Mouse (Mus musculus) skeletal muscle tissue, postnatal 0 days (tissue): ENCODE data around the gene Xpo4. TPM values are rescaled to one million over a fixed set of nuclear protein-coding genes. Genes with fewer than 3 reads are reported as not detected.

Experiments
- polyA plus RNA-seq: library from polyadenylated mRNA; unstranded; fragments of >200 nt; fragmentation: Nextera tagmentation; extraction: Ambion mirVana; gene quantifications from 2 replicates; pipeline ENCODE4 v1.2.1, GENCODE M21; 2015

The Xpo4 gene
- 6.7 and 6.8 TPM in 2 replicates for polyA plus RNA-seq

DNA sequence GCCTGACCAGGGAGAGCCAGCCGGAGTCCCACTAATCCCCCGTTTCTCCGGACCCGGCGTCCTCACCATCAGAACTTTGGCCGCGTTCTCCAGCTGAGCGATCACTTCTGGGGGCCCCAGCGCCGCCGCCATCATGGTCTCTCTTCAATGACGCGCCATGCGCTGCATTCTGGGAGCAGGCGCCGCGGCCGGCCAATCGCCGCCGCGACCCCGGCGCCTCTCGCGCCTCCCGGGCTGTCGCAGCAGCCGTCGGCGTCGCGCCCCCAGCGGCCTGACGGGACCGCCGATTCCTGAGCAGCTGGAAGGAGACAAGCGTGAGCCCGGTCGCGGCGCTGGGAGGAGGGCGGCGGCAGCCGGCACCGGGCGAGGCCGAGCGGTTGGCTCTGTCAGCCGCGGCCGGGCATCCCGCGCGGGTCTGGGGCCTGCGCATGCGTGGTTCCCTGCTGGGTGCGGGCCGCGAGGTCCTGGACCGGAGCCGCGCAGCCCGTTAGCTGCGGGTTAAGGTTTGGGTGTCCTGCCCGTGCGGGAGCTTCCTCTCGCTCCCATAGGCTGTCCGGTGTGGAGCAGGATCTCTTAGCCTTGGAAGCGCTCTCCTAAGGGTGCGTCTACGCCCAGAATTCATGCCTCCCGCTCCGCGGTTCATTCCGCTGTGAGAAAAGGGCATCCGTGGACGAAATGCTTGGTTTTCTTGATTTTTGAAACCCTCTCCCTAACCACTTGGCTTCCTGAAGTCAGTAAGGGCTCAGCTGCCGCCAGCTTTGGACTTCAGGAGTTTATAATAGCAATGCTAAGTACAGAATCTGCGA, at the start of gene Xpo4:
Gene Xpo4 (minus strand): TSS at position 609 of the 806 bp plus-strand sequence.

DNA sequence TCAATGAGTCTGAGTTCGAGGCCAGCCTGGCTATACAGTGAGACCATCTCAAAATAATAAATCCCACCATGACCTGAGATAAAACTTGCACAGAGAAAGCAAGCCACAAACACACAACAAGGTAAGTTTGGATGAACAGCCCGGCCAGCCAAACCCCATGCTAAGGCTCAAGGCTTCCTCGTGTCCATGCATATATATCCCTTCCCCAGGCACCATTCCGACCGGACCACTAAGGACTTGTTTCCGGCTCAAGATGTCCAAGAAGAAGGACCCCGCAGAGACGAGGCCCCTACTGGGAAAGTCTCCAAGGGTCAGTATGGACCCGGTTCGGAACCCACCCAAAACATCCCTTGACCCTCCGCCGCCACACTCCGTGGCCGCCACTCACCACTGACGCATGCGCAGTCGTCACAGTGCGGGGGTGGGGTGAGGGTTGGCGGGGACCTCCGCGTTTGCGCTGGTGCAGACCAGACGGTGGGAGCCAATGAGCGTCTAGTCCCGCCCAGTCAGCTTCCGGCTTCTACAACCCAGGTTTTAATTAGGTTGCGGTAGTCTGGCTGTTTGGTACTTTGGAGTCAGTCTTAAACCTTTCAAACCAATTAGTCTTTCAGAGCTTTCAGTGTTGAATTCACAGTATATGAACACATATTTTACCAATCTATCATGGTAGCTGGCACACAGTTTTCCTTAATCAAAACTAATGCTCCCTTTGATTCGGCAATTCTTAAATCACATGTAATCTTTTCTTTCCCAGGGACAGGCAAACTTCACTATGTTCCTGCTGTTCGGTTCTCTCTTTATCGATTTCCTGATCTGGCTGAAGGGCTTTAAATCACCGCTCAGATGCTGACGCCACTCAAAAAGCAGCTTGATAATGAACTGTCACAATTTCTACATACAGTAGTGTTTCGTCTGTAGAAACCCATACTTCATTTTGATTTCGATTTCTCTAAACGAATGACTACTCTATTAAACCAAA, 93.8 kb downstream of the Xpo4 start, which contains the start of gene Eef1akmt1:
Gene Eef1akmt1 (minus strand): TSS at position 458 of the 979 bp plus-strand sequence.

Other genes with a start within 250 kb of the Xpo4 start
- 3.7 and 4.4 TPM in 2 replicates for gene Ift88, start 241.4 kb downstream of the Xpo4 start, polyA plus RNA-seq
- gene Il17d, start 140.7 kb downstream of the Xpo4 start, polyA plus RNA-seq: 9.5 and 11.3 TPM in 2 replicates
- 59.7 and 63.0 TPM in 2 replicates for gene Eef1akmt1, start 93.8 kb downstream of the Xpo4 start, polyA plus RNA-seq
- gene Gm49361, start 80.7 kb upstream of the Xpo4 start, polyA plus RNA-seq: not detected in 2 replicates
- gene Lats2, start 93.0 kb upstream of the Xpo4 start, polyA plus RNA-seq: 14.7 and 17.0 TPM in 2 replicates
- 10.1 and 18.1 TPM in 2 replicates for gene Sap18, start 132.8 kb upstream of the Xpo4 start, polyA plus RNA-seq
- gene Ska3, start 160.8 kb upstream of the Xpo4 start, polyA plus RNA-seq: 5.4 and 5.5 TPM in 2 replicates
- gene Mrpl57, start 160.8 kb upstream of the Xpo4 start, polyA plus RNA-seq: 156 and 169 TPM in 2 replicates
- gene Zdhhc20, start 224.8 kb upstream of the Xpo4 start, polyA plus RNA-seq: 35.3 and 41.9 TPM in 2 replicates